Mouse (Mus musculus) midbrain, embryonic 11.5 days (tissue): ENCODE data around the gene Tex19.1. TPM values are rescaled to one million over a fixed set of nuclear protein-coding genes. Genes with fewer than 3 reads are reported as not detected.
"Not testable (repeated sequence)": the region's sequence is repeated elsewhere in the genome, so short reads cannot be mapped to it uniquely, and the experiment has no call there.

Experiments
- ATAC-seq: fragments of 200-750 bp; cut with Nextera tagmentation; 2 replicates; pipeline ENCODE4 v1.8.0; 2017; ENCODE audit warnings: moderate TSS enrichment, moderate library complexity; ENCODE audit not compliant: low FRiP score
- DNase-seq: peaks from one replicate; pipeline ENCODE4 v3.0.0; 2015; ENCODE audit warnings: low spot score; ENCODE audit errors: missing footprints
- H3K27ac ChIP-seq: fragments of 300-500 bp; sonication (generic); 2 replicates; pipeline ENCODE4 v1.5.1; 2014; ENCODE audit warnings: low read depth, low read length
- H3K27me3 ChIP-seq: fragments of 300-500 bp; sonication (generic); 2 replicates; pipeline ENCODE4 v1.6.1; 2014; ENCODE audit warnings: mild to moderate bottlenecking, low read length, moderate library complexity, mixed read lengths; ENCODE audit not compliant: control insufficient read depth, insufficient read depth
- H3K36me3 ChIP-seq: fragments of 300-500 bp; sonication (generic); 2 replicates; pipeline ENCODE4 v1.6.1; 2014; ENCODE audit warnings: mild to moderate bottlenecking, low read length, moderate library complexity, mixed read lengths; ENCODE audit not compliant: control insufficient read depth, insufficient read depth
- H3K4me1 ChIP-seq: fragments of 300-500 bp; sonication (generic); 2 replicates; pipeline ENCODE4 v1.6.1; 2014; ENCODE audit warnings: low read length; ENCODE audit not compliant: control insufficient read depth, insufficient read depth
- H3K4me2 ChIP-seq: fragments of 300-500 bp; sonication (generic); 2 replicates; pipeline ENCODE4 v1.6.1; 2014; ENCODE audit warnings: mild to moderate bottlenecking, moderate library complexity
- H3K4me3 ChIP-seq: fragments of 300-500 bp; sonication (generic); 2 replicates; pipeline ENCODE4 v1.5.1; 2014; ENCODE audit warnings: low read depth, low read length
- H3K9ac ChIP-seq: fragments of 300-500 bp; sonication (generic); 2 replicates; pipeline ENCODE4 v1.6.1; 2014; ENCODE audit warnings: low read length
- H3K9me3 ChIP-seq: fragments of 300-500 bp; sonication (generic); 2 replicates; pipeline ENCODE4 v1.6.1; 2016; ENCODE audit warnings: low read length; ENCODE audit not compliant: control insufficient read depth
- WGBS: fragments of 180-500 bp; shearing (Covaris S2); extraction: QIAGEN DNeasy Blood & Tissue Kit; methylation state at CpG from one replicate; pipeline ENCODE4 v1.1.7; 2014; 5-methylcytosine and 5-hydroxymethylcytosine counted together
- polyA plus RNA-seq: library from polyadenylated mRNA; unstranded; fragments of >200 nt; fragmentation: Nextera tagmentation; extraction: Ambion mirVana; gene quantifications from 2 replicates; pipeline ENCODE4 v1.2.1, GENCODE M21; 2014

Gene Tex19.1
- 0.08 TPM in 1 of 2 replicates, not detected in the other for polyA plus RNA-seq

DNA sequence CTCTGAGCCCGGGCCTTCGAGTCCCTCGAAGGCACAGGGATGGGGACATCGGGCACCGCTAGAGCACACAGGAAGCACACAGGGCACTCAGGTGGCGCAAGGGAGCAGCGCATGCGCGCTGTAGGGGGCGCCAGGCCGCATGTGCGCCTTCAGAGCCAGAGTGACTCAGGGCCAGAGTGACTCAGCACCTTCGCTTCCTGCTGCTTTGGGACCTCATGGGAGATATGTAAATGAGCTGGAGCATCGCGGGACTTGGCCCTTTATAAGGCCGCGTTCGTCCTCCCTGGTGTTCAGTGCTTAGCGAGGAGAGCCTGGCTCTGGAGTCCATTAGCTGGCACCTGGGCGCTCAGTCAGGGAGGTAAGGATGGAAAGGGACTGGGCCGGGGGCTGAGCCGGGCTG is at the start of gene Tex19.1:
TSS of gene Tex19.1 (plus strand) at position 279 of the 400 bp plus-strand sequence.
- Histone ChIP-seq H3K4me3 (no peak within 1 kb of the TSS), H3K27me3 (no peaks in the 10 kb centered on the region), H3K9ac (no peak within 1 kb of the TSS), H3K27ac (no peak within 1 kb of the TSS), H3K4me1 (no peaks in the 10 kb centered on the region), H3K9me3 (no peaks in the 10 kb centered on the region), H3K4me2 (no peak within 1 kb of the TSS), H3K36me3 (no peaks in the 10 kb centered on the region)
- 93% methylated on average over 22 of the region's 22 CpGs for WGBS
- ATAC-seq = no peak
- DNase-seq = no peak

DNA sequence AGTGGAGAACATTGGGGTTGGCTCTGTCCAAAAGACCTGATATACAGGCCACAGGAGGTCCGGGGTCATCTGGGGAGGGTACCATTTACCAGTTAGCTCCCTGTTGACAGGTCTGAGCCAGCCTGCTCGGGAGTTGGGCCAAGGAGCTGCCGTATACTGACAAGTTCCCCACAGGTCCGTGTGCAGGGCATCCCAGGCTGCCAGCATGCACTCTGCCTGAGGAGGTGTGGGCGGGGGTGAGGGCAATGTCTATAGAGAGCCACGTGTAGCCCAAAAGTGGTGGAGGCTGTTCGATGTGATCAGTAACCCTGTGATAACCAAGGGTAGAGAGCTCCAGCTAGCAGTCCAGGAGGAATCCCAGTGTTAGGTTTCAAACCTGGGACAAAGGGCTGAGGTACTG is 46.2 kb upstream of the Tex19.1 start:
- H3K4me3 ChIP-seq = no peak overlapping the region
- H3K4me2 ChIP-seq = no peak overlapping the region
- 80% methylated on average over 7 of the region's 7 CpGs for WGBS
- H3K27ac ChIP-seq = no peak overlapping the region
- H3K9ac ChIP-seq = no peak overlapping the region
- no peaks in the 10 kb centered on the region for H3K36me3 ChIP-seq
- no peaks in the 10 kb centered on the region for H3K27me3 ChIP-seq
- ATAC-seq (no peak), DNase-seq (peak; percentile 59)
- no peaks in the 10 kb centered on the region; the same call in 1 of the 2 replicates for H3K9me3 ChIP-seq
- no peaks in the 10 kb centered on the region for H3K4me1 ChIP-seq

DNA sequence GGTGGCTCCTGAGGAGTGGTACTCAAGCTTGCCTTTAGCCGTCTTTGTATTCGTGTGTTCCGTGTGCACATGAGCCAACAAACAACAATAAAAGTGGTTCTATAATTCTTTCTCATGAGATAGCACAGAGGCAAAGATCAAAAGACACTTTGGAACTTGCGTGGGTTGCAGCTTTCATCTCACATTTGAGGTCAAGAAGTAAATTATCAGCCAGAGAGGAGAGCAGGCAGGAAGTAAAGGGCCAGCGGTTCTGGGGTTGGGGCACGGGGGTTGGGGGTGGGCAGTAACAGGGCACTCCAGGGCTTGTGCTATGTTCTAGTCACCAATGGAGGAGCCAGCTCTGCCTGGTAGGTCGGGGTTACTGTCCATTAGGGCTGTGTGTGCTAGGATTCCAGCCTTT is 45.3 kb upstream of the Tex19.1 start:
- ATAC-seq (no peak), DNase-seq (peak; percentile 14)
- Histone ChIP-seq H3K4me2 (no peak overlapping the region), H3K36me3 (no peaks in the 10 kb centered on the region), H3K9ac (no peak overlapping the region), H3K9me3 (no peaks in the 10 kb centered on the region; the same call in 1 of the 2 replicates), H3K4me3 (no peak overlapping the region), H3K4me1 (no peaks in the 10 kb centered on the region), H3K27ac (no peak overlapping the region), H3K27me3 (no peaks in the 10 kb centered on the region)
- 78% methylated on average over 7 of the region's 7 CpGs for WGBS

DNA sequence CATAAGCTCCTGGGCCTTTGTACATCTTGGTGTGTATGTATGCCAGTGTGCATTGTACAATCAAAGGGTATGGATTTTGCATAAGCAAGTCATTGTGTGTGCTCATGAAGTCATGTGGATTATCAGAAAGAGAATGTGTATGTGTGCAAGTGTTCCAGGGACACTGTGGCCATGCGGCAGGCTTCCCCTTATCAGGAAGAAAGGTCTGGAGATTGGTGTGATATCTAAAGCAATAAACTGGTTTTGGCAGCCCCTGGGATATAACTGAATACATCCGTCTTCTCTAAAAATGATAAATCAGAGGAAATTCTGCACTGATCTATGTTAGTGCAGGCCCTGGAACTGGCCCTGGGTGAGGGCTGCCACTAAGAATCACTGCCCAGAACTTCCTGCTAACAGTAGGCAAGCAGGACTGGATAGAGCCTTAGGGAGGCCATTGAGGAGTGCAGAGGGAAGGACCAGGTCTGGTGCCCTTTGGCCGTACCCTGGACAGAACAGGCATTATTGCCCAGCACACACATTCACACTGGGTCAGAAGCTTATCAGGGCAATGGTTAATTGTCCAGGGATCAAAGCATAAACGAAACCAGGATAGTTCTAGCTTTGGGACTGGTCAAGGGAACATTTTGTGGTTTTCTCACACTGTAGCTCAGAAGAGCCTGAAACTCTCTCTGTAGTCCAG is 44.7 kb upstream of the Tex19.1 start:
- no peak for ATAC-seq
- 89% methylated on average over 4 of the region's 4 CpGs for WGBS
- H3K4me2 ChIP-seq = no peak overlapping the region
- no peaks in the 10 kb centered on the region; the same call in 1 of the 2 replicates for H3K9me3 ChIP-seq
- no peaks in the 10 kb centered on the region for H3K36me3 ChIP-seq
- H3K4me1 ChIP-seq = no peaks in the 10 kb centered on the region
- no peaks in the 10 kb centered on the region for H3K27me3 ChIP-seq
- H3K27ac ChIP-seq = no peak overlapping the region
- H3K9ac ChIP-seq = no peak overlapping the region
- DNase-seq = no peak
- no peak overlapping the region for H3K4me3 ChIP-seq

DNA sequence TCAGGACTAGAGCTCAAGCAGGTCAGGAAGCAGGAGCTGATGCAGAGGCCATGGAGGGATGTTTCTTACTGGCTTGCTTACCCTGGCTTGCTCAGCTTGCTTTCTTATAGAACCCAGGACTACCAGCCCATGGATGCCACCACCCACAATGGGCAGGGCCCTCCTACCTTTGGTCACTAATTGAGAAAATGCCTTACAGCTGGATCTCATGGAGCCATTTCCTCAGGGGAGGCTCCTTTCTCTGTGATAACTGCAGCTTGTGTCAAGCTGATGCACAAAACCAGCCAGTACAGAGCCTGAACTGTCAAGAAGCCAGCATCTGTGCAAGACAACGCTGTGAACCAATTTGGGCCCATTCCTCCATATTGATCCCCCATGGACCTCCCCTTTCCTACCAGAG is 38.7 kb upstream of the Tex19.1 start:
- not testable (repeated sequence) for H3K4me1 ChIP-seq, H3K4me3 ChIP-seq, H3K4me2 ChIP-seq, H3K9me3 ChIP-seq, ATAC-seq, DNase-seq, H3K27ac ChIP-seq, H3K36me3 ChIP-seq, H3K27me3 ChIP-seq, H3K9ac ChIP-seq
- WGBS = 85% methylated on average over 1 of the region's 1 CpGs

DNA sequence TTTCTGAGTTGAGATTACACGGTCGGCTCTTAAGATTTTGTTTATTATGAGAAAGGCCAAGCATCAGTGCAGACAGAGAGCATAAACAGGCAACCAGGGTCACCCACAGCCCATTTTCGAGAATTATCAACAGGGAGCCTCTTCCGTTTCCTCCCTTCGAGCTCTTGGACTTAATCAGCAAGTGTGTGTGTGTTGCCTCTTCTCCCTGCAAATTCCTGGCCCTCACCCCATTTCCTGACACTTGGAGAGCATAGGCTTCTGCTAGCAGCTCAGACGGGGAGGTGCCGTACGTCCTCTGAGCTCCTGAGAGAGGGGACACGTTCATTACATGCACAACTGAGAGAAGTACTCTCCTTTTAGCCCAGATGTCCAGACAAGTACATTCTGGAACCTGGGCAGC is 37.9 kb upstream of the Tex19.1 start:
- Histone ChIP-seq H3K9ac (no peak overlapping the region), H3K27ac (no peak overlapping the region), H3K27me3 (no peaks in the 10 kb centered on the region), H3K36me3 (no peaks in the 10 kb centered on the region), H3K4me1 (no peaks in the 10 kb centered on the region), H3K9me3 (no peaks in the 10 kb centered on the region), H3K4me2 (no peak overlapping the region), H3K4me3 (no peak overlapping the region)
- ATAC-seq (no peak), DNase-seq (no peak)
- 76% methylated on average over 9 of the region's 9 CpGs for WGBS

DNA sequence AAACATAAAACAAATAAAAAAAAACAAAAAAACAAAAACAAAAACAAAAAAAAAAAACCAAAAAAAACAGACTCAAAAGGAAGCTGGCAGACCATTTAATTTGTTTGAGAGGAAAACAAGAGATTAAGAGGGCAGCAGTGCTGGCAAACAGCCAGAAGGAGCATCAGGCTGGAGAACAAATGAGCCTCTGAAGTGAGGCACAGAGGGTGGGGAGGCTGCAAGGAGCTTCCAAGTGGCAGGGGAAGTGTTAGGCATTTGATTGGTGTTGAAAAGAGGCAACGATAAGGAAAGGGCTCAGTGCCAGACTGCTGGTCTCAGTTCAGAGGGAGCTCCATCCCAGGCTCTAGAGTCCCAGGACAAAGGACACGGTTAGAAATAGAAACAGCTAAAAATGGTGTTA is 36.0 kb upstream of the Tex19.1 start:
- whole genome bisulfite sequencing = 15% methylated on average over 2 of the region's 2 CpGs
- DNase-seq (no peak), ATAC-seq (no peak)
- Histone ChIP-seq H3K4me2 (no peak overlapping the region), H3K9me3 (no peaks in the 10 kb centered on the region), H3K4me1 (no peaks in the 10 kb centered on the region), H3K36me3 (no peaks in the 10 kb centered on the region), H3K27ac (no peak overlapping the region), H3K9ac (no peak overlapping the region), H3K27me3 (no peaks in the 10 kb centered on the region), H3K4me3 (no peak overlapping the region)

DNA sequence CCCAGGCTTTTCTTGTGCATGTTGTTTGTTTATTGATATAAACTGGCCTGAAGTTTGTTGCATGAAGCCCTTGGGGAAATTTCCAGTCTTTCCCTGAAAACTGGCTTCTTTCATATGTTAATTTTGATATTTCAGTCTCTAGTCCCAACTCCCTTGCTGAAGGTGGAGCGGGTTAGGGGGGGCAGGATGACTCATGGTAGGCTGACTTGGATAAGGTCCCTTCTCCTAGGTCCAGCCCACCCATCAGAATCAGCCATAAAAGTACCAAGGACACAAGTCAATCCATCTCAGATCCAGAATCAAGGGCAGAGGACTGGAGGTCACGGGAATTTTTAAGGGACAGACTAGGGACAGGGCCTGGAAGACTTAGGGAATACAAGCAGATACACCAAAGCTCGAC is 34.9 kb upstream of the Tex19.1 start:
- 92% methylated on average over 3 of the region's 3 CpGs for WGBS
- Histone ChIP-seq H3K4me1 (no peaks in the 10 kb centered on the region), H3K36me3 (no peaks in the 10 kb centered on the region), H3K9ac (no peak overlapping the region), H3K4me2 (no peak overlapping the region), H3K4me3 (no peak overlapping the region), H3K27me3 (no peaks in the 10 kb centered on the region), H3K27ac (no peak overlapping the region), H3K9me3 (no peaks in the 10 kb centered on the region)
- ATAC-seq (no peak), DNase-seq (no peak)

DNA sequence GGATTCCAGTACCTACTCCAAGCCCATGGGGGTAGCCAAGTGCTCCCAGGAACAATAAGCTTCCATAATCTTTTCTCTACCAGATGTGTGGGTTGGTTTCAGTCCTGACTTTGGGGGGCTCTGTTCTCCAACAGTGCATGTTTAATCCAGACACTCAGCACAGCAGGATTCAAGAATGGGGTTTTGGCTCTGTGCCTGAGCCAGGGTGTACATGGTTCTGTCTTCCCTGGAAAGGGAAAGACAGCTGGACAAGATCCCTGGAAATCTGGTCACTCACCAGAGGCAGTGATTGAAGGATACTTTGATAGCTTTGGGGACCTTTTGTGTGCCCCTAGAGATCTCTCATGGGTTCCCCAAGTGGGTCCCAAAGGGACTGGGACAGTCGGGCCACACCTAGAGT is 34.3 kb upstream of the Tex19.1 start:
- no peak overlapping the region for H3K4me3 ChIP-seq
- no peak overlapping the region for H3K27ac ChIP-seq
- H3K4me1 ChIP-seq = no peaks in the 10 kb centered on the region
- H3K27me3 ChIP-seq = no peaks in the 10 kb centered on the region
- DNase-seq (no peak), ATAC-seq (no peak)
- no peak overlapping the region for H3K4me2 ChIP-seq
- no peaks in the 10 kb centered on the region for H3K9me3 ChIP-seq
- WGBS = 93% methylated on average over 1 of the region's 1 CpGs
- H3K36me3 ChIP-seq = no peaks in the 10 kb centered on the region
- no peak overlapping the region for H3K9ac ChIP-seq
